Mouse (Mus musculus): ENCODE data around the gene Nodal. TPM values are rescaled to one million over a fixed set of nuclear protein-coding genes. Genes with fewer than 3 reads are reported as not detected.

Nodal gene
- total and polyA plus RNA-seq, 2 experiments from 2014 or later: 0.33 to 0.58 TPM

GRCm38 (mm10) chr10:61440202-61440800 lies 22.5 kb downstream of the Nodal start:
- Histone ChIP-seq H3K9me3 (ENCODE audit: low read length) (no peaks in the 10 kb centered on the region), H3K36me3 (ENCODE audit: insufficient read depth, low read length) (no peaks in the 10 kb centered on the region), H3K9ac (replicated peaks; ENCODE audit: low read length) (no peak overlapping the region), H3K27me3 (ENCODE audit: insufficient read depth, low read length) (no peaks in the 10 kb centered on the region), H3K4me1 (ENCODE audit: insufficient read depth, low read length) (peaks cover 5% of the 10 kb centered on the region), H3K4me2 (ENCODE audit: low read depth, low read length) (no peak overlapping the region), H3K4me3 (ENCODE audit: low read length) (no peak overlapping the region), H3K27ac (no peak overlapping the region)
- DNase-seq (ENCODE audit: low spot score) (no peak), ATAC-seq (0 out of 2 replicates have a peak, but pooled peaks have one; percentile 40)
- TF ChIP-seq CTCF (IDR thresholded peaks at IDR 0.05; ENCODE audit: low read depth): no peak
- 91% methylated on average over 7 of the region's 7 CpGs for WGBS

- H3K4me2 ChIP-seq (ENCODE audit: low read depth, low read length): no peak overlapping the region
- H3K9me3 ChIP-seq (ENCODE audit: low read length): no peaks in the 10 kb centered on the region
- ATAC-seq (no peak), DNase-seq (ENCODE audit: low spot score) (no peak)
- H3K4me1 ChIP-seq (ENCODE audit: insufficient read depth, low read length): peaks cover 11% of the 10 kb centered on the region; the same call in 1 of the 2 replicates
- H3K27me3 ChIP-seq (ENCODE audit: insufficient read depth, low read length): no peaks in the 10 kb centered on the region
- H3K4me3 ChIP-seq (ENCODE audit: low read length): no peak overlapping the region
- no peak overlapping the region for H3K27ac ChIP-seq
- TF ChIP-seq CTCF (IDR thresholded peaks at IDR 0.05; ENCODE audit: low read depth): no peak
- 52% methylated on average over 6 of the region's 6 CpGs for WGBS
- no peaks in the 10 kb centered on the region for H3K36me3 ChIP-seq (ENCODE audit: insufficient read depth, low read length)
- H3K9ac ChIP-seq (replicated peaks; ENCODE audit: low read length): no peak overlapping the region
These were observed 25.7 kb downstream of the Nodal start for GRCm38 (mm10) chr10:61443456-61443855.

- no peak for TF ChIP-seq CTCF (IDR thresholded peaks at IDR 0.05; ENCODE audit: low read depth)
- peaks cover 11% of the 10 kb centered on the region; the same call in 1 of the 2 replicates for H3K4me1 ChIP-seq (ENCODE audit: insufficient read depth, low read length)
- no peaks in the 10 kb centered on the region for H3K9me3 ChIP-seq (ENCODE audit: low read length)
- no peaks in the 10 kb centered on the region for H3K27me3 ChIP-seq (ENCODE audit: insufficient read depth, low read length)
- no peaks in the 10 kb centered on the region for H3K36me3 ChIP-seq (ENCODE audit: insufficient read depth, low read length)
- H3K4me2 ChIP-seq (ENCODE audit: low read depth, low read length): no peak overlapping the region
- no peak overlapping the region for H3K27ac ChIP-seq
- no peak overlapping the region for H3K4me3 ChIP-seq (ENCODE audit: low read length)
- ATAC-seq (no peak), DNase-seq (ENCODE audit: low spot score) (no peak)
- WGBS: 84% methylated on average over 1 of the region's 1 CpGs
- no peak overlapping the region for H3K9ac ChIP-seq (replicated peaks; ENCODE audit: low read length)
These were observed 26.1 kb downstream of the Nodal start for GRCm38 (mm10) chr10:61443876-61444275.

- DNase-seq (ENCODE audit: low spot score) (no peak), ATAC-seq (no peak)
- Histone ChIP-seq H3K9ac (replicated peaks; ENCODE audit: low read length) (no peak overlapping the region), H3K9me3 (ENCODE audit: low read length) (no peaks in the 10 kb centered on the region), H3K27me3 (ENCODE audit: insufficient read depth, low read length) (no peaks in the 10 kb centered on the region), H3K27ac (no peak overlapping the region), H3K4me2 (ENCODE audit: low read depth, low read length) (no peak overlapping the region), H3K4me1 (ENCODE audit: insufficient read depth, low read length) (peaks cover 14% of the 10 kb centered on the region; the same call in 1 of the 2 replicates), H3K36me3 (ENCODE audit: insufficient read depth, low read length) (no peaks in the 10 kb centered on the region), H3K4me3 (ENCODE audit: low read length) (no peak overlapping the region)
- TF ChIP-seq CTCF (IDR thresholded peaks at IDR 0.05; ENCODE audit: low read depth): no peak
- WGBS: 87% methylated on average over 3 of the region's 3 CpGs
These were observed 27.2 kb downstream of the Nodal start for GRCm38 (mm10) chr10:61445016-61445415.

GRCm38 (mm10) chr10:61447581-61448353 lies 30.0 kb downstream of the Nodal start:
- Histone ChIP-seq H3K4me2 (ENCODE audit: low read depth, low read length) (peak overlapping the region; percentile 2; the same call in 1 of the 2 replicates), H3K36me3 (ENCODE audit: insufficient read depth, low read length) (no peaks in the 10 kb centered on the region), H3K9ac (replicated peaks; ENCODE audit: low read length) (no peak overlapping the region; the same call in 1 of the 2 replicates), H3K4me3 (ENCODE audit: low read length) (no peak overlapping the region), H3K4me1 (ENCODE audit: insufficient read depth, low read length) (peaks cover 19% of the 10 kb centered on the region), H3K9me3 (ENCODE audit: low read length) (no peaks in the 10 kb centered on the region), H3K27ac (peak overlapping the region; percentile 16; the same call in 1 of the 2 replicates), H3K27me3 (ENCODE audit: insufficient read depth, low read length) (no peaks in the 10 kb centered on the region)
- ATAC-seq (no peak), DNase-seq (ENCODE audit: low spot score) (no peak)
- no peak for TF ChIP-seq CTCF (IDR thresholded peaks at IDR 0.05; ENCODE audit: low read depth)
- whole genome bisulfite sequencing: 73% methylated on average over 10 of the region's 10 CpGs

- Histone ChIP-seq H3K27me3 (ENCODE audit: insufficient read depth, low read length) (no peaks in the 10 kb centered on the region), H3K4me3 (ENCODE audit: low read length) (no peak overlapping the region), H3K36me3 (ENCODE audit: insufficient read depth, low read length) (no peaks in the 10 kb centered on the region), H3K4me2 (ENCODE audit: low read depth, low read length) (no peak overlapping the region), H3K27ac (no peak overlapping the region), H3K9me3 (ENCODE audit: low read length) (no peaks in the 10 kb centered on the region), H3K4me1 (ENCODE audit: insufficient read depth, low read length) (peaks cover 14% of the 10 kb centered on the region; the same call in 1 of the 2 replicates), H3K9ac (replicated peaks; ENCODE audit: low read length) (no peak overlapping the region)
- no peak for DNase-seq (ENCODE audit: low spot score)
- WGBS: 81% methylated on average over 3 of the region's 3 CpGs
- no peak for TF ChIP-seq CTCF (IDR thresholded peaks at IDR 0.05; ENCODE audit: low read depth)
- ATAC-seq: no peak
These were observed 31.1 kb downstream of the Nodal start for GRCm38 (mm10) chr10:61448834-61449233.

All from hindbrain, postnatal 0 days (tissue).